Mouse (Mus musculus) lung, adult 2 months (tissue): ENCODE data around the gene Tll2.

Source experiments
- CTCF ChIP-seq: fragments of 200-500 bp; IDR thresholded peaks from 2 replicates; pipeline ENCODE4 v1.5.1; 2011; ENCODE audit warnings: mild to moderate bottlenecking, low read length, control low read depth; ENCODE audit not compliant: insufficient read depth
- POLR2A ChIP-seq: fragments of 200-500 bp; IDR thresholded peaks from 2 replicates; pipeline ENCODE4 v1.6.1; 2011; ENCODE audit warnings: low read depth, mild to moderate bottlenecking, control low read depth, low read length, borderline replicate concordance; ENCODE audit errors: extremely low read depth

DNA sequence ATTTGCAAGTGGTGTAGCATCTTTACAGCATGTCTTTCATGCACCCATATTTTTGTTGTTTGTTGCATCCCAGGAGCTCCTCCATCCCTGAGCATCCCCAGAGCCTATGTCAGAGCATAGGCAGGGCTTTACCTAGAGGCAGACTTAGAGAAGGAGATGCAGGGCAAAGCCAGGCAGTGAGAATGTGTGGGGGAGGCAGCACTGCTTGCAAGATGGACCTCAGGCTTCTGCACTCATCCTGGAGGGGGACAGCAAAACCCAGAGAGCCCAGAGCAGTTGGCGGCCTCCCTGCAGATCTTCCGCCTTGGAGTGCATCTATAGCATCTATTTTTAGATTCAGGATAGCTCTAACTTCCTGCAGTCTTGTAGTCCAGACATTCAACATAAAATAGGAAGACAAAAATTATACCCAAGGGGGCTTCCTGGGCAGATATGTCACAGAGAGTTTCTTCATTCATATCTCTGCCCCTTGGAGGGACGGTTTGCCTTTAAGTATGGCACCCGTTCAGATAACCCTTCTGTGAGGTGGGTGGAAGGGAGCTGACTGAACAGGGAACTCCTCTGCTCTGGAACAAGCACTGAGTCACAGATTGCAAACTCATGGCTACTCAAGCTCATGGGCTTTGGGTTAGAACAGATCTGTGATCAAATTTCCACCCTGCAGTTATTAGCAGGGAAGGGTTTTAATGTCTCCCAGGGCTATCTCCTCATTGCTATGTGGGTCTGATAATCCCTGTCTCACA is 170.7 kb downstream of the Tll2 start:
- TF ChIP-seq CTCF (no peak), POLR2A (no peak)
